Mouse (Mus musculus) megakaryocyte, embryonic 14.5 days (primary cell): ENCODE results near the gene Lrrc28. TPM values are rescaled to one million over a fixed set of nuclear protein-coding genes. Genes with fewer than 3 reads are reported as not detected.

ENCODE experiments used
- H3K27me3 ChIP-seq: replicated peaks from 2 replicates; pipeline ENCODE3; 2012; ENCODE audit warnings: inconsistent platforms
- H3K36me3 ChIP-seq: replicated peaks from 2 replicates; pipeline ENCODE3; 2012; ENCODE audit warnings: low read length, inconsistent platforms, mixed read lengths
- H3K4me1 ChIP-seq: 2 replicates; pipeline ENCODE4 v1.6.1; 2012; ENCODE audit warnings: inconsistent platforms
- H3K4me3 ChIP-seq: replicated peaks from 2 replicates; pipeline ENCODE3; 2012; ENCODE audit warnings: moderate library complexity, mild to moderate bottlenecking, inconsistent platforms
- H3K9me3 ChIP-seq: 2 replicates; pipeline ENCODE4 v1.6.1; 2012; ENCODE audit warnings: inconsistent platforms
- FLI1 ChIP-seq: IDR thresholded peaks from 2 replicates; pipeline ENCODE4 v1.6.1; 2012; ENCODE audit warnings: low read length, inconsistent platforms, mixed read lengths
- GATA1 ChIP-seq: IDR thresholded peaks from 3 replicates; pipeline ENCODE4 v1.6.1; 2012; ENCODE audit warnings: mixed read lengths, low read length, inconsistent platforms, borderline replicate concordance
- polyA plus RNA-seq: library from polyadenylated mRNA; stranded (reverse); fragments of >175 nt; gene quantifications from 2 replicates; pipeline ENCODE4 v1.2.3, GENCODE M21; 2012; ENCODE audit warnings: low replicate concordance; ENCODE audit not compliant: insufficient read depth

Gene Lrrc28
- polyA plus RNA-seq, 1 experiment: 12.3 TPM

DNA sequence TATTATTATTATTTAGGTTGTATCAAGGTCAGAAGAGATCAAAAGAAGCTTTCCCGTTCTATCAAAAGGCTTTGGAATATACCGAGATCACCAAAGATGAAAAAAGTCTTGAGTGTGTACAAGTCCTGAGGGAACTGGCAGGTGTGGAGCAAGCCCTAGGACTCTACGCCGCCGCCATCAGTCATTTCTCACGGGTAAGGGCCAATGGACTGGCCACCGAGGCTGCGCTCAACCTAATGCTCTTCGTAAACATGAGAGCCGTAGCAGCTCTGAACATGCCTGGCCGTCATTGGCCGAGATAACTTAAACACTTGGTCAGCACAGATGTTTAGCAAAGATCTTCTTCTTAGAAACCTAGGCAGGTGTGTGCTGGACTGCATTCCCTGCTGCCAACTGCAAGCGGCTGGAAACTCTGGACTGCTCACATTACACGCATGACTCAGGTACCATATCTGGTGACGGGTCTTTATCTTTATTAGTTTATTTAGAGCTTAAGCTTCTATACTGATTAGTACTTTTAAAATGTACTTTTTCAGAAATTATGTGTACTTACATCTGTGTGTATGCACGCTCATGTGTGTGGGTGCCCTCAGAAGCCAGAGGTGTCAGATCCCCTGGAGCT lies 33.9 kb upstream of the Lrrc28 start:
- H3K4me3 ChIP-seq: no peak overlapping the region
- peaks cover 10% of the 10 kb centered on the region for H3K36me3 ChIP-seq
- H3K27me3 ChIP-seq: peaks cover 1% of the 10 kb centered on the region
- no peaks in the 10 kb centered on the region for H3K9me3 ChIP-seq
- TF ChIP-seq FLI1 (no peak), GATA1 (no peak)
- peaks cover 15% of the 10 kb centered on the region for H3K4me1 ChIP-seq

DNA sequence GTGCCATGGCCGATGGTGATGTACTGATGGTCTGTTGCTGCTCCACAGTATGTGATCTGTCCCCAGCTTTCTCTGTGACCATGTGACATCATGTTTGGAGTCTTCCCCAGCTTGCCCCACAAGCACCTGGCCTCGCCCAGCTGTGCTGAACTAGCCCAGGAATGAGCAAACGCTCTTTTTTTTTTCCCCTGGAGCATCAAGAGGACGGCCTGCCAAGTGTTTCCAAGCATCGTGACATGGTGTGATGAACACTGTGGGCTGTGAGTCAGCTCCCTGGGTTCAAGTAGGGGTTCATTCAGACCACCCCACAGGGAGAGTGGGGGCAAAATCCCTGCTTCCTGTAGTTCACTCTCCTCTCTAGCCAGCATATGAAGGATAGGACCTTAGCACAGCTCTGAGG lies 28.6 kb upstream of the Lrrc28 start:
- Histone ChIP-seq H3K27me3 (peaks cover 1% of the 10 kb centered on the region), H3K36me3 (peaks cover 15% of the 10 kb centered on the region), H3K4me1 (peaks cover 19% of the 10 kb centered on the region), H3K9me3 (peaks cover 4% of the 10 kb centered on the region), H3K4me3 (no peak overlapping the region)
- TF ChIP-seq GATA1: no peak
- TF ChIP-seq FLI1: no peak

GRCm38 (mm10) chr7:67672650-67673049 lies 27.6 kb upstream of the Lrrc28 start:
- 0 out of 3 replicates have a peak, but pooled peaks have one; percentile 13 for TF ChIP-seq GATA1
- no peak for TF ChIP-seq FLI1

DNA sequence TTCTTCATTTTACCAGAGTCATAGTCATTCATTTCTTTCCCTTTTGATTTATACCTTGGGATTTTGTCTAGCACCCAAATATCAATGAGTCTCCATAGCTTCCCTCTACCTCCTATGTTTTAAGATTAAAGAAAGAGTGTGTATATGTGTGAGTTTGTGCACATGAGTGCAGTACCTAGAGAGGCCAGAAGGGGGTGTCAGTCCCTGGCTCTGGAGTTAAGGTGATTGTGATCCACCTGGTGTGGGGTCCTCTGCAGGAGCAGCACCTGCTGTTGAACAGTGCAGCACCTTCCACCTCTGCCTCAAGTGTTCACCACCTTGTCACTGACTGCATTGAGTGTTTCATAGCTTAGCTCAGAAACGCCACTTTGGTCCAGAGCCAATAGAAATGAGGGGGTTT lies 25.9 kb upstream of the Lrrc28 start:
- TF ChIP-seq GATA1: no peak
- no peak for TF ChIP-seq FLI1
- Histone ChIP-seq H3K9me3 (peaks cover 4% of the 10 kb centered on the region), H3K36me3 (peaks cover 24% of the 10 kb centered on the region), H3K27me3 (peaks cover 1% of the 10 kb centered on the region), H3K4me3 (no peak overlapping the region), H3K4me1 (peaks cover 17% of the 10 kb centered on the region)

More at GRCm38 (mm10) chr7:67672650-67673049, 27.6 kb upstream of the Lrrc28 start:
- Histone ChIP-seq H3K4me3 (no peak overlapping the region), H3K4me1 (peaks cover 19% of the 10 kb centered on the region), H3K27me3 (peaks cover 1% of the 10 kb centered on the region), H3K36me3 (peaks cover 21% of the 10 kb centered on the region), H3K9me3 (peaks cover 4% of the 10 kb centered on the region)

- Histone ChIP-seq H3K9me3 (no peaks in the 10 kb centered on the region), H3K27me3 (no peaks in the 10 kb centered on the region), H3K36me3 (peaks cover 29% of the 10 kb centered on the region), H3K4me3 (no peak overlapping the region), H3K4me1 (peaks cover 27% of the 10 kb centered on the region)
- no peak for TF ChIP-seq FLI1
Observed at GRCm38 (mm10) chr7:67663981-67664694, 19.1 kb upstream of the Lrrc28 start.

GRCm38 (mm10) chr7:67662424-67662823 lies 17.4 kb upstream of the Lrrc28 start:
- no peak for TF ChIP-seq GATA1
- no peak for TF ChIP-seq FLI1
- Histone ChIP-seq H3K4me1 (peaks cover 32% of the 10 kb centered on the region), H3K27me3 (no peaks in the 10 kb centered on the region), H3K36me3 (peaks cover 21% of the 10 kb centered on the region), H3K4me3 (no peak overlapping the region), H3K9me3 (0 out of 2 replicates have a peak, but pooled peaks cover 6% of the 10 kb centered on the region)

DNA sequence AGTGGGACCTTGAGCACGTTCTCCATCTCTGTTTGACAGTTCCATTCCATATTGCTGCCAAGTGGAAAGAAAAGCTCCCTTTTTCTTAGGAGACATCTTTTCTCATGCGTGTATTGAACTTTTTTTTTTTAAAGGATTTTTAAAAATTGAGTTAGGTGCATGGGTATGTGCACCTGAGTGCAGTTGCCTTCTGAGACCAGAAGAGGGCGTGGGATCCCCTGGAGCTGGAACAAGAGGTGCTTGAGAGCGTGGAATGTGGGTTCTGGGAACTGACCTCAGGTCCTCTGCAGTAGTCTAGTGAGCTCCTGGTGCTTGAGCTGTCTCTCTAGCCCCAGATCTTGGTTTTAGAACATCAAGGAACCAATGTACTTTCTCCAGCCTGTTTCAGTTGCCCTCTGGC lies 13.0 kb upstream of the Lrrc28 start:
- Histone ChIP-seq H3K4me1 (peaks cover 44% of the 10 kb centered on the region), H3K9me3 (0 out of 2 replicates have a peak, but pooled peaks cover 6% of the 10 kb centered on the region), H3K27me3 (no peaks in the 10 kb centered on the region), H3K4me3 (no peak overlapping the region), H3K36me3 (peaks cover 9% of the 10 kb centered on the region)
- no peak for TF ChIP-seq GATA1

DNA sequence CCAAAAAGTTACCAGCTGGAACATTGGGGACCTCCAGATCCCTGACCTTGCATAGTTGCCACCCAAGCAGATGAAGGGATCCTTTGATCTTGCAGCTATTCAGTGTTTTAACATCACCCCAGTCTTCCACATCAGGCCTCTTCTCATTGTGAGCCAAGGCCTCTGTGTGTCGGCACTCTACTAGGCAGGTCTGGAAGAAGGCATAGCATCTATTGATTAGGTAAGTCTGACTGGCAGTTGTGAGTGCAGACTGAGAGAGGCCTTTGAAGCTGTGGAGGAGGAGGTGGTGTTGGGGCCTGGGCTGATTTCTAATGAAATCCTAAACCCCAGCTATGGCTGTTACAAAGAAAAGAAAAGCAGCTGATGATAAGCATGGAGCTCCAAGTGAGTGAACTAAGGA lies 10.1 kb upstream of the Lrrc28 start:
- TF ChIP-seq GATA1 (no peak), FLI1 (no peak)
- no peak overlapping the region for H3K4me3 ChIP-seq
- no peaks in the 10 kb centered on the region for H3K27me3 ChIP-seq
- peaks cover 35% of the 10 kb centered on the region for H3K4me1 ChIP-seq
- H3K9me3 ChIP-seq: 0 out of 2 replicates have a peak, but pooled peaks cover 6% of the 10 kb centered on the region
- H3K36me3 ChIP-seq: no peaks in the 10 kb centered on the region

DNA sequence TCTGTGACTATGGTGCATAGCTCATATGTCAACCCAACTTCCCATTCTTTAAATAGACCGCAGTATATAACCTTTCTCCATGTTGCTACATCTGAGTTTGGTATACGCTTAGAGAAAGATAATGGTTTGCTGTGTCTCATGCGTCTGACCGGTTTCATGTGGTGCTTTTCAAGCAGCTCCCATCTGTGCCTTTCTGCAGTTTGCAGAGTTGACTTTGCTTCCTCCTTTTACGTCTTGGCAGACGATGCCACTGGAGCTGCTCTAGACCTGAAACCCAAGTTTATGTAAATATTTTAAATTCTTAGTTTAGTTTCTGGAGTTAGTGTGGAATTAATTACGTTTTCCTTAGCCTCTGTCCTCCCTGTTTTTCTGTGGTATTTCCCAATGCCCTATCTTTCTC lies 9.6 kb upstream of the Lrrc28 start:
- H3K9me3 ChIP-seq: 0 out of 2 replicates have a peak, but pooled peaks cover 6% of the 10 kb centered on the region
- no peak for TF ChIP-seq FLI1
- no peak for TF ChIP-seq GATA1
- H3K27me3 ChIP-seq: no peaks in the 10 kb centered on the region
- no peak overlapping the region for H3K4me3 ChIP-seq
- no peaks in the 10 kb centered on the region for H3K36me3 ChIP-seq
- H3K4me1 ChIP-seq: peaks cover 38% of the 10 kb centered on the region

DNA sequence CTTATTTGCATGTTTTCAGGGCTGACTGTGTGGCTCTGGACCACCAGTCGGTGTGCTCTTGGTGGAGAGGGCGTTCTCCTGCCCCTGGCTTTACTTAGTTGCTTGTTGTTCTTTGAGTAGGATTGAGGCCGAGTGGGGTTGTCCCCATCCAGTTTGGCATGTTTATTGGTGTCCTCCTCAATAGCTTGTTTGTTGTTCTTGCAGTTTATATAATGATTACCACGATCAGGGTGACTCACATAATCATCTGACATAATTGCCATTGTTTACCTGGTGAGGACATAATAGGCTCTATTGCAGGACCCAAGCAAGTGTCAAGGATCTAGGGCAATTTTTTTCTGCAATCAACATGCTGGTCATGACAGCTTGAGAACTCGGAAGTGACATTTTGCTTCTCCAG lies 7.1 kb upstream of the Lrrc28 start:
- H3K27me3 ChIP-seq: no peaks in the 10 kb centered on the region
- peaks cover 31% of the 10 kb centered on the region for H3K4me1 ChIP-seq
- no peaks in the 10 kb centered on the region for H3K36me3 ChIP-seq
- no peaks in the 10 kb centered on the region for H3K9me3 ChIP-seq
- TF ChIP-seq GATA1 (no peak), FLI1 (no peak)
- H3K4me3 ChIP-seq: no peak overlapping the region
